Mouse (Mus musculus) stomach, embryonic 15.5 days (tissue): ENCODE measurements around the gene Hoxc10. TPM values are rescaled to one million over a fixed set of nuclear protein-coding genes. Genes with fewer than 3 reads are reported as not detected.

Experiments used
- ATAC-seq: fragments of 200-750 bp; cut with Nextera tagmentation; 2 replicates; pipeline ENCODE4 v1.8.0; 2017; ENCODE audit warnings: low read depth, moderate number of reproducible peaks, moderate TSS enrichment; ENCODE audit not compliant: insufficient read depth, low FRiP score
- H3K27ac ChIP-seq: fragments of 300-500 bp; sonication (generic); 2 replicates; pipeline ENCODE4 v1.5.1; 2015; ENCODE audit warnings: mild to moderate bottlenecking, inconsistent platforms
- H3K27me3 ChIP-seq: fragments of 300-500 bp; sonication (generic); replicated peaks from 2 replicates; pipeline ENCODE4 v1.6.1; 2015; ENCODE audit warnings: inconsistent platforms
- H3K36me3 ChIP-seq: fragments of 300-500 bp; sonication (generic); 2 replicates; pipeline ENCODE4 v1.6.1; 2015; ENCODE audit warnings: inconsistent platforms
- H3K4me1 ChIP-seq: fragments of 300-500 bp; sonication (generic); 2 replicates; pipeline ENCODE4 v1.6.1; 2015; ENCODE audit warnings: inconsistent platforms
- H3K4me2 ChIP-seq: fragments of 300-500 bp; sonication (generic); 2 replicates; pipeline ENCODE4 v1.6.1; 2015; ENCODE audit warnings: mild to moderate bottlenecking, inconsistent platforms
- H3K4me3 ChIP-seq: fragments of 300-500 bp; sonication (generic); replicated peaks from 2 replicates; pipeline ENCODE4 v1.5.1; 2015; ENCODE audit warnings: inconsistent platforms
- H3K9ac ChIP-seq: fragments of 300-500 bp; sonication (generic); 2 replicates; pipeline ENCODE4 v1.6.1; 2015; ENCODE audit warnings: inconsistent platforms
- H3K9me3 ChIP-seq: fragments of 300-500 bp; sonication (generic); 2 replicates; pipeline ENCODE4 v1.6.1; 2016; ENCODE audit warnings: inconsistent platforms
- WGBS: fragments of 180-500 bp; shearing (Covaris S2); methylation state at CpG from one replicate; pipeline ENCODE4 v1.1.7; 2015; 5-methylcytosine and 5-hydroxymethylcytosine counted together
- polyA plus RNA-seq: library from polyadenylated mRNA; unstranded; fragments of >200 nt; fragmentation: Nextera tagmentation; extraction: Ambion mirVana; gene quantifications from 2 replicates; pipeline ENCODE4 v1.2.1, GENCODE M21; 2015

Gene Hoxc10
- polyA plus RNA-seq, 1 experiment from 2014 or later: 0.31 TPM

DNA sequence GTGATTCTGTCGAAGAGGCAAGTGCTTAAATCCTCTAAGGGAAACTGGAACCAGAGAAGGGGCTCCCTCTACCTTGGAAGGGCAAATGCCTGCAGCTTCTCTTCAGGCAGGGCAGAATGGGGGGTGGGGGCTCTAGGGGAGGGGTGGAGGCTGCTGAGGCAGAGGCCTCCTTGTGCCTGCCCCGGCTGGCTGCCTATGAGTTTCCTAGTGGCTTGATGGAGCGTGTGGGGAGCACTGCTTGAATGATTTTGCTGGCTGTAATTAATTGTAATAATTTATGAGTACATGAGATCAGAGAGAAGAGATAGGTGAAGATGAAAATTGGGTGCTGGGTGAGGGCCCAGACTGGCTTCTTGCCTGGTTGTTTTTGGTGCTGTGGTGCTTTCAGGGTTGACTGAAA is 18.3 kb downstream of the Hoxc10 start:
- ATAC-seq: no peak
- Histone ChIP-seq H3K27me3 (peaks cover 96% of the 10 kb centered on the region), H3K9ac (no peak overlapping the region), H3K4me3 (no peak overlapping the region), H3K4me1 (peaks cover 10% of the 10 kb centered on the region), H3K36me3 (no peaks in the 10 kb centered on the region), H3K4me2 (no peak overlapping the region), H3K9me3 (no peaks in the 10 kb centered on the region), H3K27ac (no peak overlapping the region)
- 13% methylated on average over 3 of the region's 3 CpGs for WGBS

GRCm38 (mm10) chr15:102987124-102987833 is 20.7 kb downstream of the Hoxc10 start:
- Histone ChIP-seq H3K36me3 (no peaks in the 10 kb centered on the region), H3K4me3 (no peak overlapping the region), H3K27me3 (peaks cover 93% of the 10 kb centered on the region), H3K27ac (no peak overlapping the region), H3K4me2 (no peak overlapping the region), H3K9ac (no peak overlapping the region), H3K9me3 (no peaks in the 10 kb centered on the region), H3K4me1 (0 out of 2 replicates have a peak, but pooled peaks cover 5% of the 10 kb centered on the region)
- WGBS: 6% methylated on average over 21 of the region's 21 CpGs
- no peak; the same call in 1 of the 2 replicates for ATAC-seq

DNA sequence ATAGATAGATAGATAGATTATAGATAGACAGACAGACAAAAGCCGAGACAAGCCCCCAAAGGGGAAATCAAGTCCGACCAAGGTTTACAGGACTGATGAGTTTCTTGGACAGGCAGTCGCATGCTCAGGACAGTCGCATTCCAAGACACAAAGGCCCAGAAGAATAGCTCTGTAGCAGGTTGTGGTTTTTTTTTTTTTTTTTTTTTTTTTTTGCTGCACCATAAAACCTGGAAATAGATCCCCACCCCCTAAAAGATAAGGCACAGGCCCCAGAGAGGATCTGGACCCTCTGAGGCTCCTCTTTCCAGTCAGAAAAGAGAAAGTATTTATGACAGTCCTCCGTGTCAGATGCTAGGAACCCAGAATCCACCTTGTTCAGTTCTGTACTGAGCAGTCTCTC is 21.5 kb downstream of the Hoxc10 start:
- no peak overlapping the region for H3K9ac ChIP-seq
- no peaks in the 10 kb centered on the region for H3K36me3 ChIP-seq
- WGBS: 43% methylated on average over 5 of the region's 5 CpGs
- no peak for ATAC-seq
- no peak overlapping the region for H3K4me3 ChIP-seq
- no peak overlapping the region for H3K4me2 ChIP-seq
- H3K27ac ChIP-seq: no peak overlapping the region
- H3K27me3 ChIP-seq: peaks cover 94% of the 10 kb centered on the region
- H3K4me1 ChIP-seq: 0 out of 2 replicates have a peak, but pooled peaks cover 5% of the 10 kb centered on the region
- no peaks in the 10 kb centered on the region for H3K9me3 ChIP-seq

DNA sequence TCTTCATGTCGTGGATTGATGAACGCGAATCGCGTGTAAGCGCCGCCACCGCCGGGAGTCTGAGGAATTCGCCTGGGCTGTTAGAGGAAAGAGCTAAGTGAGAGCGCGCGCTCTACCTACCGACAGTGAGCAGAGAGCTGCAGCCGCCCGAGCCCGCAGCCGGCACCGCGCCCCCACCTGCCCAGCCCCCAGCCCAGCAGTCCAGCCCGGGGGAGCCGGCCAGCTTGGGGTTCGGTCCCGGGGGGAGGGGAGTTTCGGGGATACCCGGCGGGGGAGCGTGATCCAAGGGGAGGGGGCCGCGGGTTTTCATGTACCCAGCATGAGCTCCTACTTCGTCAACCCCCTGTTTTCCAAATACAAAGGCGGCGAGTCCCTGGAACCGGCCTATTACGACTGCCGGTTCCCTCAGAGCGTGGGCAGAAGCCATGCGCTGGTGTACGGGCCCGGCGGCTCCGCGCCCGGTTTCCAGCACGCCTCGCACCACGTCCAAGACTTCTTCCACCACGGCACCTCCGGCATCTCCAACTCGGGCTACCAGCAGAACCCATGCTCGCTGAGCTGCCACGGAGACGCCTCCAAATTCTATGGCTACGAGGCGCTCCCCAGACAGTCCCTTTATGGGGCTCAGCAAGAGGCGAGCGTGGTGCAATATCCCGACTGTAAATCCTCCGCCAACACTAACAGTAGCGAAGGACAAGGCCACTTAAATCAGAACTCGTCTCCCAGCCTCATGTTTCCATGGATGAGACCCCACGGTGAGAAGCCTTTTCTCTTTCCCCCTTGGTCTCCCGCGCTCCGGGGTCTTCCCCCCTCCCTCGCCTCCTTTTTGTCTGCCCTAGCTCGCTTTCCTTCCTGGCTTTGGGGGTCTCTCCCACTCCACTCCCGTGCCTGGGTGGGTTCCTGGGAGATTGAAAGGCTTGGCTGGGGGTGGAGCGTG is 24.1 kb downstream of the Hoxc10 start, which contains the start of gene Hoxc8:
TSS of gene Hoxc8 (plus strand) at position 147 of the 937 bp plus-strand sequence.
- ATAC-seq: no peak
- 2% methylated on average over 69 of the region's 69 CpGs for WGBS
- Histone ChIP-seq H3K4me3 (peak within 1 kb of the TSS; percentile 30), H3K27ac (no peak within 1 kb of the TSS), H3K27me3 (peaks cover 87% of the 10 kb centered on the region), H3K4me2 (peak within 1 kb of the TSS; percentile 45), H3K4me1 (0 out of 2 replicates have a peak, but pooled peaks cover 5% of the 10 kb centered on the region), H3K36me3 (no peaks in the 10 kb centered on the region), H3K9ac (no peak within 1 kb of the TSS), H3K9me3 (no peaks in the 10 kb centered on the region)

DNA sequence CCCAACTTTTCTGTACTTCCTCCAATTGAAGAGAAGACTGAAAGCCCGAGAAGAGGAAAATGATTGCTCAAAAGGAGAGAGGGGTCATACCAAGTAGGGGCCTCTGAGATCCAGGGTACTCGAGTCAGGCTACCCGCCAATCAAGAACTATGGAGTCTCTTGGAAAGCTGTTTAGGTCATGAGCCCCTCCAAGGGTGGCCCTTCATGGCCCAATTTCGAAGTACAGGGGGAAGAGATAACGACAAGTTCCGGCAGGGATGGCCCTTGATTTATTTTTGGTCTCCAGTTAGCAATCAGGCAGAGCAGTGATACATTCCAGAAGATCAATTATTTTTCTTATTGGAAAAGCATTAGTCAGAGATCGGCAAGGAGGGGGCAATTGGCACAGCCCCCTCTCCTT is 25.2 kb downstream of the Hoxc10 start:
- Histone ChIP-seq H3K27me3 (peaks cover 87% of the 10 kb centered on the region), H3K4me2 (no peak overlapping the region), H3K4me1 (0 out of 2 replicates have a peak, but pooled peaks cover 5% of the 10 kb centered on the region), H3K36me3 (no peaks in the 10 kb centered on the region), H3K9me3 (no peaks in the 10 kb centered on the region), H3K27ac (no peak overlapping the region), H3K9ac (no peak overlapping the region), H3K4me3 (no peak overlapping the region)
- no peak for ATAC-seq
- WGBS: 9% methylated on average over 7 of the region's 7 CpGs

DNA sequence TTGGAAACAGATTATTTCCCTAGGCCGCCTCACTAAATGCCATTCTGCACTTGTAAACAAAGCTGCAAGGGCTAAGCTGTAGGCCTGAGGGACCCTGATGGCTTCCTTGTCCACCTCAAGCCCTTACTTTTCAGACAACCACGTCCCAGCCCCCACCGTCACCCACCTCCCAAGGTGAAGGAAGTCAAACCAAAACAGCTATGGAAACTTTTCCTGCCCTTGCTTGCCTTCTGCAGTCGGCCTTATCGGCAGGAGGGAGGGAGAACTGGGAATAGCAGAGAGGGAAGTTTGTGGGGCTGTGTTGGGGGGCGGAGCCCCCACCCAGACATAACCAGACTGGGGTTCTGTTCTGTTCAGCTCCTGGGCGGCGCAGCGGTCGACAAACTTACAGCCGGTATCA is 25.6 kb downstream of the Hoxc10 start:
- H3K4me2 ChIP-seq: no peak overlapping the region
- H3K4me1 ChIP-seq: 0 out of 2 replicates have a peak, but pooled peaks cover 5% of the 10 kb centered on the region
- ATAC-seq: no peak
- no peaks in the 10 kb centered on the region for H3K9me3 ChIP-seq
- H3K36me3 ChIP-seq: no peaks in the 10 kb centered on the region
- no peak overlapping the region for H3K4me3 ChIP-seq
- no peak overlapping the region for H3K27ac ChIP-seq
- peaks cover 85% of the 10 kb centered on the region for H3K27me3 ChIP-seq
- H3K9ac ChIP-seq: no peak overlapping the region
- WGBS: 6% methylated on average over 11 of the region's 11 CpGs

GRCm38 (mm10) chr15:102992863-102993262 is 26.3 kb downstream of the Hoxc10 start:
- Histone ChIP-seq H3K4me1 (0 out of 2 replicates have a peak, but pooled peaks cover 5% of the 10 kb centered on the region), H3K9ac (no peak overlapping the region), H3K27ac (no peak overlapping the region), H3K27me3 (peaks cover 85% of the 10 kb centered on the region), H3K4me2 (no peak overlapping the region), H3K9me3 (no peaks in the 10 kb centered on the region), H3K4me3 (no peak overlapping the region), H3K36me3 (no peaks in the 10 kb centered on the region)
- no peak for ATAC-seq
- 10% methylated on average over 3 of the region's 3 CpGs for WGBS

- 9% methylated on average over 9 of the region's 9 CpGs for WGBS
- no peak overlapping the region for H3K4me2 ChIP-seq
- H3K9ac ChIP-seq: no peak overlapping the region
- no peak overlapping the region for H3K4me3 ChIP-seq
- peaks cover 15% of the 10 kb centered on the region for H3K4me1 ChIP-seq
- no peaks in the 10 kb centered on the region for H3K9me3 ChIP-seq
- no peak overlapping the region for H3K27ac ChIP-seq
- no peaks in the 10 kb centered on the region for H3K36me3 ChIP-seq
- no peak for ATAC-seq
- H3K27me3 ChIP-seq: peaks cover 89% of the 10 kb centered on the region
Measured at GRCm38 (mm10) chr15:102996548-102996947, 30.0 kb downstream of the Hoxc10 start.

- Histone ChIP-seq H3K9ac (no peak overlapping the region), H3K9me3 (no peaks in the 10 kb centered on the region), H3K4me1 (peaks cover 15% of the 10 kb centered on the region), H3K27me3 (peaks cover 89% of the 10 kb centered on the region), H3K27ac (no peak overlapping the region), H3K4me2 (0 out of 2 replicates have a peak overlapping the region, but pooled peaks have one; percentile 86), H3K36me3 (no peaks in the 10 kb centered on the region), H3K4me3 (no peak overlapping the region)
- no peak for ATAC-seq
- 6% methylated on average over 3 of the region's 3 CpGs for WGBS
Measured at GRCm38 (mm10) chr15:102997431-102997830, 30.8 kb downstream of the Hoxc10 start.

GRCm38 (mm10) chr15:102997939-102998355 is 31.4 kb downstream of the Hoxc10 start, which contains the start of gene Hoxc6:
TSS of gene Hoxc6 (plus strand) at chr15:102998257.
- 4% methylated on average over 19 of the region's 19 CpGs for WGBS
- Histone ChIP-seq H3K27me3 (peaks cover 89% of the 10 kb centered on the region), H3K4me3 (peak within 1 kb of the TSS; percentile 44), H3K36me3 (no peaks in the 10 kb centered on the region), H3K4me1 (peaks cover 15% of the 10 kb centered on the region), H3K9me3 (no peaks in the 10 kb centered on the region), H3K9ac (no peak within 1 kb of the TSS), H3K4me2 (peak within 1 kb of the TSS; percentile 86), H3K27ac (peak within 1 kb of the TSS; percentile 21; the same call in 1 of the 2 replicates)
- no peak for ATAC-seq

DNA sequence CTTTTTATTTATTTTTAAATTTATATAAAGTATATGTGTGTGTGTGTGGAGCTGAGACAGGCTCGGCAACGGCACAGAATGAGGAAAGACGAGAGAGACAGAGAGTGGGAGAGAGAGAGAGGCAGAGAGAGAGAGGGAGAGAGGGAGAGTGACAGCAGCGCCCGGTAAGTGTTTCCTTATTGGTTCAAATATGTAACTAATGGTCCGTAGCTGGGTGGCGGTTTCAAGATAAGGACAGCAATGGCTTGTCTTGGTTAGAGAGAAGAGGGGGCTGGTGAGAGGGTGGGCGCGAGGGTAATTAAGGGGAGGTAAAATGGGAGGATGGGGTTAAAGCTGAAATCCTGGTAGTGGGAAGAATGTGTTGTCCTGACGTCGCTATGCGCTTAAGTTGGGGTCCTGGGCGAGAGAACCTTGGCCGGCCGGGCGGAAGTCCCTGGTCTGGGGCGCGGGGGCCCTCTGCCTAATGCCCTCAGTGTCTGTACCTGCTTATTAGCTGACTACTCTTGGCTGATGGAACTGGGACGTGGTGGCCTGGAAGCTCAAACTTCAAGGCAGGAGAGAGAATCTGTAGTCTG is 32.1 kb downstream of the Hoxc10 start:
- peak overlapping the region; percentile 44 for H3K4me3 ChIP-seq
- no peak for ATAC-seq
- H3K4me2 ChIP-seq: peak overlapping the region; percentile 86
- no peaks in the 10 kb centered on the region for H3K36me3 ChIP-seq
- no peak overlapping the region for H3K9ac ChIP-seq
- peak overlapping the region; percentile 21; the same call in 1 of the 2 replicates for H3K27ac ChIP-seq
- 2% methylated on average over 19 of the region's 19 CpGs for WGBS
- peaks cover 15% of the 10 kb centered on the region for H3K4me1 ChIP-seq
- no peaks in the 10 kb centered on the region for H3K9me3 ChIP-seq
- H3K27me3 ChIP-seq: peaks cover 90% of the 10 kb centered on the region
